21 mouse cellular contexts compared by ENCODE assay signal in the genomic region with DNA sequence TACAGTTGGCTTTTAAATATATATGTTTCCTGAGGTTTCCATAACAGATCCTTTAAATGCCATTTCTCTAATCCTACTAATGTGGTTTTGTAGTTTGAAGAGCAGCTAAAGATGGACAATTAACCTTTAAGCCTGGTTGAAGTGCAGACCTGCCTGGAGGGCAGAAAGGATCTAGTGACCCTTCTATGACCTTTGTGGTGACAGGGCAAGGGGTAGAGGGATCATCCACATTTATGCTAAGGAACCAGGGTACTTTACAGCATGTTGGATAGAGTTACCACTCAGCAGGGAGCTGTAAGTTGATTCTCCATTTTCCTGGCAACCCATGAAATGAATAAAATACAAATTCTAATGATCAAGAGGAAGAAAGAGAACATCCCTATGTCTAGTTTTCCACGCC. TPM values are rescaled to one million over a fixed set of nuclear protein-coding genes. Genes with fewer than 3 reads are reported as not detected.
DNase-seq lines count a peak whose midpoint lies in the region; ATAC-seq and TF ChIP-seq lines count a peak whose summit lies in the region.
"Had no signal": no experiment of that assay in that cellular context is flagged by ENCODE, and none has a peak within 500 bp of the region (broad histone marks: within the 10 kb centered on the region; RNA-seq: fewer than 3 reads in every experiment).

No protein-coding gene starts in this region.

- peaks cover 45% of the 10 kb centered on the region for H3K4me1 ChIP-seq in hindbrain, embryonic 10.5 days (replicated peaks)
- no peaks in the 10 kb centered on the region for H3K4me1 ChIP-seq in hindbrain, postnatal 0 days (ENCODE audit: insufficient read depth, low read length)
- H3K4me1 ChIP-seq in forebrain, embryonic 16.5 days (replicated peaks; ENCODE audit: control insufficient read depth, insufficient read depth, low read length): no peaks in the 10 kb centered on the region; the same call in 1 of the 2 replicates

- H3K4me2 ChIP-seq in hindbrain, postnatal 0 days (ENCODE audit: low read depth, low read length): no peak overlapping the region
- no peak overlapping the region for H3K4me2 ChIP-seq in forebrain, embryonic 16.5 days (ENCODE audit: low read length)
- H3K4me2 ChIP-seq: forebrain, embryonic 13.5 days; heart, embryonic 13.5 days; hindbrain, embryonic 13.5 days had no signal

- no peak overlapping the region for H3K9ac ChIP-seq in hindbrain, postnatal 0 days (replicated peaks; ENCODE audit: low read length)
- no peak overlapping the region for H3K9ac ChIP-seq in forebrain, embryonic 16.5 days (replicated peaks; ENCODE audit: low read depth, low read length)
- H3K9ac ChIP-seq: forebrain, embryonic 13.5 days; heart, embryonic 13.5 days; hindbrain, embryonic 13.5 days had no signal

- TF ChIP-seq CTCF in hindbrain, postnatal 0 days (IDR thresholded peaks at IDR 0.05; ENCODE audit: low read depth): no peak

- DNase-seq in hindbrain, embryonic 10.5 days (ENCODE audit: low spot score): peak; percentile 18
- DNase-seq in hindbrain, postnatal 0 days (ENCODE audit: low spot score): no peak
- peak; percentile 25 for DNase-seq in ZHBTc4 (ENCODE audit: low read depth, low spot score)
- DNase-seq in embryo, embryonic 9.5 days (ENCODE audit: extremely low spot score): peak; percentile 55
- DNase-seq in layer of hippocampus, postnatal 36 days: no peak
- DNase-seq: adrenal gland, adult 8-10 months; adrenal gland, postnatal 36 days; B cell, adult 2 months; cerebellum, adult 2 months; cerebellum, postnatal 10 days; gastrocnemius, postnatal 36 days; heart, adult 11 months; heart, postnatal 36 days had no signal

- H3K27ac ChIP-seq in hindbrain, embryonic 10.5 days: no peak overlapping the region
- H3K27ac ChIP-seq in hindbrain, postnatal 0 days: no peak overlapping the region
- no peak overlapping the region for H3K27ac ChIP-seq in forebrain, embryonic 16.5 days (ENCODE audit: low read length)
- H3K27ac ChIP-seq: embryonic facial prominence, embryonic 10.5 days; forebrain, embryonic 13.5 days; heart, embryonic 13.5 days; hindbrain, embryonic 13.5 days had no signal

- H3K36me3 ChIP-seq in hindbrain, embryonic 10.5 days: no peaks in the 10 kb centered on the region
- no peaks in the 10 kb centered on the region for H3K36me3 ChIP-seq in hindbrain, postnatal 0 days (ENCODE audit: insufficient read depth, low read length)
- no peaks in the 10 kb centered on the region for H3K36me3 ChIP-seq in forebrain, embryonic 16.5 days (ENCODE audit: control insufficient read depth, insufficient read depth)
- H3K36me3 ChIP-seq: embryonic facial prominence, embryonic 10.5 days; heart, embryonic 13.5 days; hindbrain, embryonic 13.5 days had no signal

- no peak for ATAC-seq in hindbrain, postnatal 0 days
- no peak for ATAC-seq in frontal cortex, adult (ENCODE audit: low TSS enrichment)
- ATAC-seq in forebrain, embryonic 16.5 days: no peak
- ATAC-seq: intestine, embryonic 16.5 days; Patski had no signal

- no peak overlapping the region for H3K4me3 ChIP-seq in hindbrain, embryonic 10.5 days
- H3K4me3 ChIP-seq in hindbrain, postnatal 0 days (ENCODE audit: low read length): no peak overlapping the region
- H3K4me3 ChIP-seq in forebrain, embryonic 16.5 days (replicated peaks; ENCODE audit: low read length): no peak overlapping the region
- H3K4me3 ChIP-seq: embryonic facial prominence, embryonic 10.5 days; forebrain, embryonic 13.5 days; heart, embryonic 13.5 days; hindbrain, embryonic 13.5 days had no signal

- no peaks in the 10 kb centered on the region for H3K9me3 ChIP-seq in hindbrain, embryonic 10.5 days
- no peaks in the 10 kb centered on the region for H3K9me3 ChIP-seq in hindbrain, postnatal 0 days (ENCODE audit: low read length)
- no peaks in the 10 kb centered on the region for H3K9me3 ChIP-seq in forebrain, embryonic 16.5 days (ENCODE audit: control insufficient read depth, low read length)
- H3K9me3 ChIP-seq: embryonic facial prominence, embryonic 10.5 days; forebrain, embryonic 13.5 days; heart, embryonic 13.5 days; hindbrain, embryonic 13.5 days had no signal

- 33% methylated on average over 1 of the region's 1 CpGs for WGBS in hindbrain, embryonic 10.5 days
- WGBS in hindbrain, postnatal 0 days: 64% methylated on average over 1 of the region's 1 CpGs
- WGBS in forebrain, embryonic 16.5 days: 79% methylated on average over 1 of the region's 1 CpGs

- peaks cover 38% of the 10 kb centered on the region for H3K27me3 ChIP-seq in hindbrain, embryonic 10.5 days (ENCODE audit: insufficient read depth, poor library complexity, severe bottlenecking)
- H3K27me3 ChIP-seq in hindbrain, postnatal 0 days (ENCODE audit: insufficient read depth, low read length): no peaks in the 10 kb centered on the region
- no peaks in the 10 kb centered on the region for H3K27me3 ChIP-seq in forebrain, embryonic 16.5 days (replicated peaks; ENCODE audit: control insufficient read depth, insufficient read depth, low read length)
- H3K27me3 ChIP-seq: forebrain, embryonic 13.5 days; heart, embryonic 13.5 days; hindbrain, embryonic 13.5 days; Patski had no signal

RNA-seq across cellular contexts. Expression of a gene that starts 47.3 kb away (rescaled TPM):
- polyA plus RNA-seq in hindbrain, embryonic 10.5 days (2016; fragmentation: Nextera tagmentation; extraction: Ambion mirVana): 11.9 and 12.7 TPM in 2 replicates
- total RNA-seq in hindbrain, postnatal 0 days (2014; rRNA removed): 5.6 and 6.5 TPM in 2 replicates
- 9.2 and 9.6 TPM in 2 replicates for polyA plus RNA-seq in hindbrain, postnatal 0 days (2015; fragmentation: Nextera tagmentation; extraction: Ambion mirVana)
- polyA plus RNA-seq in forebrain, embryonic 16.5 days (2015; fragmentation: Nextera tagmentation; extraction: Ambion mirVana): 4.6 and 6.3 TPM in 2 replicates
- total RNA-seq in layer of hippocampus, postnatal 36 days (2021): 1 to 10 TPM; 5.7 to 6.1 TPM

Comparison
In these comparisons a context has a peak if more than half of its experiments do, and no peak if none do; other contexts are left out.
1. DNase-seq: peak in hindbrain, embryonic 10.5 days (single experiment), ZHBTc4 (single experiment) and embryo, embryonic 9.5 days (single experiment); none in hindbrain, postnatal 0 days (single experiment) and layer of hippocampus, postnatal 36 days (0 of 2).